Mouse (Mus musculus) heart, postnatal 10 days (tissue): Measurements from ENCODE around the gene Paqr4. TPM values are rescaled to one million over a fixed set of nuclear protein-coding genes. Genes with fewer than 3 reads are reported as not detected.

Experiments used
- total RNA-seq, 2 experiments: library from RNA; stranded (reverse); gene quantifications; 2 replicates each; pipeline ENCODE4 v1.2.3; 2021

The Paqr4 gene
- total RNA-seq, 2 experiments from 2014 or later: 17.5 to 22.0 TPM

Other genes with a start within 250 kb of the Paqr4 start
- gene Zfp213, start 176.6 kb downstream of the Paqr4 start, total RNA-seq: 1 to 10 TPM; 5.4 to 7.1 TPM
- gene Zfp13, start 141.4 kb downstream of the Paqr4 start, total RNA-seq: 10 to 100 TPM in 1 of 2 experiments, 1 to 10 TPM in 1; 8.5 to 10.0 TPM
- not detected for gene Zscan10, start 140.0 kb downstream of the Paqr4 start, total RNA-seq
- under 1 TPM; 0.55 to 0.69 TPM for gene Mmp25, start 95.6 kb downstream of the Paqr4 start, total RNA-seq
- not detected for gene Bicdl2, start 80.4 kb downstream of the Paqr4 start, total RNA-seq
- gene Hcfc1r1, start 67.3 kb downstream of the Paqr4 start, total RNA-seq: 100 to 1,000 TPM; 218 to 220 TPM
- 10 to 100 TPM; 21.0 to 21.1 TPM for gene Thoc6, start 67.0 kb downstream of the Paqr4 start, total RNA-seq
- 100 to 1,000 TPM; 138 to 142 TPM for gene Tnfrsf12a, start 63.4 kb downstream of the Paqr4 start, total RNA-seq
- gene Cldn6, start 61.6 kb downstream of the Paqr4 start, total RNA-seq: not detected
- not detected for gene Cldn9, start 56.8 kb downstream of the Paqr4 start, total RNA-seq
- not detected for gene 1520401A03Rik, start 18.1 kb downstream of the Paqr4 start, total RNA-seq
- gene Pkmyt1, start 14.5 kb downstream of the Paqr4 start, total RNA-seq: 1 to 10 TPM; 7.7 to 9.3 TPM
- gene Kremen2, start 5.0 kb upstream of the Paqr4 start, total RNA-seq: not detected
- 10 to 100 TPM; 31.2 to 32.1 TPM for gene Flywch1, start 30.7 kb upstream of the Paqr4 start, total RNA-seq
- 1 to 10 TPM; 2.3 to 2.4 TPM for gene Flywch2, start 45.2 kb upstream of the Paqr4 start, total RNA-seq
- 100 to 1,000 TPM; 230 to 231 TPM for gene Srrm2, start 49.7 kb upstream of the Paqr4 start, total RNA-seq
- 100 to 1,000 TPM; 379 to 407 TPM for gene Elob, start 88.3 kb upstream of the Paqr4 start, total RNA-seq
- not detected for gene Prss33, start 95.2 kb upstream of the Paqr4 start, total RNA-seq
- gene Prss32, start 103.0 kb upstream of the Paqr4 start, total RNA-seq: not detected
- not detected for gene Prss41, start 103.3 kb upstream of the Paqr4 start, total RNA-seq
- gene Prss21, start 127.2 kb upstream of the Paqr4 start, total RNA-seq: not detected
- not detected for gene Dcpp1, start 140.0 kb upstream of the Paqr4 start, total RNA-seq
- gene Dcpp2, start 140.0 kb upstream of the Paqr4 start, total RNA-seq: not detected
- not detected for gene Dcpp3, start 176.6 kb upstream of the Paqr4 start, total RNA-seq
- gene Sbp, start 200.8 kb upstream of the Paqr4 start, total RNA-seq: not detected
- not detected for gene Sbpl, start 214.4 kb upstream of the Paqr4 start, total RNA-seq
- gene Prss30, start 239.7 kb upstream of the Paqr4 start, total RNA-seq: not detected